Mouse (Mus musculus) stomach, postnatal 0 days (tissue): ENCODE results near the gene Mamld1. TPM values are rescaled to one million over a fixed set of nuclear protein-coding genes. Genes with fewer than 3 reads are reported as not detected.
"Not testable (repeated sequence)": the region's sequence is repeated elsewhere in the genome, so short reads cannot be mapped to it uniquely, and the experiment has no call there.

Experiments
- ATAC-seq: fragments of 200-750 bp; cut with Nextera tagmentation; 2 replicates; pipeline ENCODE4 v1.8.0; 2017; ENCODE audit not compliant: low FRiP score, low TSS enrichment
- DNase-seq: peaks from one replicate; pipeline ENCODE4 v3.0.0-alpha.2; 2016; ENCODE audit warnings: low spot score
- H3K27ac ChIP-seq: fragments of 300-500 bp; sonication (generic); replicated peaks from 2 replicates; pipeline ENCODE4 v1.5.1; 2014; ENCODE audit warnings: mild to moderate bottlenecking, control low read depth
- H3K27me3 ChIP-seq: fragments of 300-500 bp; sonication (generic); 2 replicates; pipeline ENCODE4 v1.6.1; 2014; ENCODE audit warnings: low read length; ENCODE audit not compliant: control insufficient read depth, insufficient read depth
- H3K36me3 ChIP-seq: fragments of 300-500 bp; sonication (generic); 2 replicates; pipeline ENCODE4 v1.6.1; 2014; ENCODE audit warnings: low read length, mixed read lengths; ENCODE audit not compliant: control insufficient read depth, insufficient read depth
- H3K4me1 ChIP-seq: fragments of 300-500 bp; sonication (generic); replicated peaks from 2 replicates; pipeline ENCODE4 v1.6.1; 2014; ENCODE audit warnings: antibody characterized with exemption; ENCODE audit not compliant: control insufficient read depth, insufficient read depth
- H3K4me2 ChIP-seq: fragments of 300-500 bp; sonication (generic); replicated peaks from 2 replicates; pipeline ENCODE4 v1.6.1; 2014; ENCODE audit warnings: low read depth, mild to moderate bottlenecking, control low read depth, moderate library complexity
- H3K4me3 ChIP-seq: fragments of 300-500 bp; sonication (generic); 2 replicates; pipeline ENCODE4 v1.5.1; 2014; ENCODE audit warnings: low read depth, low read length, control low read depth
- H3K9ac ChIP-seq: fragments of 300-500 bp; sonication (generic); 2 replicates; pipeline ENCODE4 v1.6.1; 2014; ENCODE audit warnings: mild to moderate bottlenecking, low read length, control low read depth, mixed read lengths
- H3K9me3 ChIP-seq: fragments of 300-500 bp; sonication (generic); 2 replicates; pipeline ENCODE4 v1.6.1; 2016; ENCODE audit warnings: low read length; ENCODE audit not compliant: control insufficient read depth
- CTCF ChIP-seq: IDR thresholded peaks from 2 replicates; pipeline ENCODE4 v1.5.1; 2016; ENCODE audit warnings: antibody characterized with exemption, low read depth, mild to moderate bottlenecking, moderate library complexity
- EP300 ChIP-seq: optimal IDR thresholded peaks from 2 replicates; pipeline ENCODE3; 2016; ENCODE audit warnings: antibody characterized with exemption
- WGBS: fragments of 180-500 bp; shearing (Covaris S2); extraction: QIAGEN DNeasy Blood & Tissue Kit; methylation state at CpG from one replicate; pipeline ENCODE4 v1.1.7; 2014; 5-methylcytosine and 5-hydroxymethylcytosine counted together
- polyA plus RNA-seq: library from polyadenylated mRNA; unstranded; fragments of >200 nt; fragmentation: Nextera tagmentation; extraction: Ambion mirVana; gene quantifications from 2 replicates; pipeline ENCODE4 v1.2.1, GENCODE M21; 2015

The Mamld1 gene
- 1.0 and 1.4 TPM in 2 replicates for polyA plus RNA-seq

- DNase-seq = peak; percentile 58
These were observed at the start of gene Mamld1 for GRCm38 (mm10) chrX:71049864-71050576. TSS of gene Mamld1 (plus strand) at chrX:71050256.

DNA sequence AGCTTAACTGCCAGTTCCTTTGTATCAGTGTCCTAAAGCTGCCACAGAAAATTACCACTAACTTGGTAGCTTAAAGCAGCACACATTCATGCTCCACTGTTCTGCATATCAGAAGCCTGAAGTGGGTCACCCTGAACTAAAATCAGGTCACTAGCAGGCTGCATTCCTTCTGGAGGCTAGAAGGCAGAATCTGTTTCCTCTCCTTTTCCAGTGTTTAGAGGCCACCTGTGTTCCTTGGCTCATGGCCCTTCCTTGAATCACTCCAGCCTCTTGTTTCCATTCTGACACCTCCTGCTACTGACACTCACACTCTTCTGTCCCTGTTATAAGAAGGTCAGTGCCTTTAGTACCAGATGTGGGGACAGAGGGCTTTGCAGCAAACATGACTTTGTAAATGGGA lies 25.3 kb upstream of the Mamld1 start:
- DNase-seq = no peak
- Histone ChIP-seq H3K4me3 (no peak overlapping the region), H3K36me3 (no peaks in the 10 kb centered on the region), H3K27me3 (no peaks in the 10 kb centered on the region), H3K27ac (no peak overlapping the region), H3K9me3 (no peaks in the 10 kb centered on the region), H3K4me2 (no peak overlapping the region), H3K9ac (no peak overlapping the region), H3K4me1 (no peaks in the 10 kb centered on the region)
- no peak for ATAC-seq
- TF ChIP-seq EP300 (no peak), CTCF (no peak)

More at GRCm38 (mm10) chrX:71049864-71050576, at the start of gene Mamld1:
- TF ChIP-seq EP300 = no peak
- peak; percentile 36; the same call in 1 of the 2 replicates for TF ChIP-seq CTCF
- H3K4me1 ChIP-seq = no peaks in the 10 kb centered on the region
- H3K4me2 ChIP-seq = peak within 1 kb of the TSS; percentile 64
- ATAC-seq = peak; percentile 69
- H3K9ac ChIP-seq = peak within 1 kb of the TSS; percentile 59
- H3K27me3 ChIP-seq = no peaks in the 10 kb centered on the region
- 23% methylated on average over 42 of the region's 50 CpGs for WGBS
- no peaks in the 10 kb centered on the region for H3K9me3 ChIP-seq
- H3K36me3 ChIP-seq = no peaks in the 10 kb centered on the region
- peak within 1 kb of the TSS; percentile 53; the same call in 1 of the 2 replicates for H3K27ac ChIP-seq
- peak within 1 kb of the TSS; percentile 51 for H3K4me3 ChIP-seq

DNA sequence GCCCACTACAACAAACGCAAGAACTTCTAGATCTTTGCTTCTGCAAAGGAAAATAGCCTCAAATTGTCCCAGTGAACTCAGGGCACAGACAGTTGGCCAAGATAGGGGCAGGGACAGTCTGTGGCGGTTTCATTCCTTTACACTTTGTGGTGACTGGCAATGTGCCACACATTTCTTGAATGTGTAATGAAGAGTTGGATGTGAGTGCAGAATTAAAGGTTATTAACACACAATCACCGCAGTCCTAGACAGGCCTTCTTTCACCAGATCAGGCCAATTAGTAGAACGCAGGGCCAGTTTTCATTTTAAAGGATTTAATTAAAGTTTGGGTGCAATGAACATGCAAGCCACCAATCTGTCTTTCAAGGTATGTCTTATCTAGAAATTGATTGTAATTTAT lies 22.0 kb upstream of the Mamld1 start:
- no peak for TF ChIP-seq CTCF
- no peak for TF ChIP-seq EP300
- 83% methylated on average over 4 of the region's 4 CpGs for WGBS
- H3K27ac ChIP-seq = no peak overlapping the region

GRCm38 (mm10) chrX:71028976-71029375 lies 21.1 kb upstream of the Mamld1 start:
- 89% methylated on average over 1 of the region's 1 CpGs for WGBS
- H3K4me3 ChIP-seq, H3K4me2 ChIP-seq, ATAC-seq, H3K36me3 ChIP-seq, DNase-seq, H3K27me3 ChIP-seq, H3K9me3 ChIP-seq, H3K9ac ChIP-seq, H3K4me1 ChIP-seq, H3K27ac ChIP-seq: not testable (repeated sequence)

More for the DNA sequence above, 22.0 kb upstream of the Mamld1 start:
- Histone ChIP-seq H3K9me3 (no peaks in the 10 kb centered on the region), H3K9ac (no peak overlapping the region), H3K4me3 (no peak overlapping the region), H3K36me3 (no peaks in the 10 kb centered on the region), H3K4me2 (no peak overlapping the region), H3K4me1 (no peaks in the 10 kb centered on the region), H3K27me3 (no peaks in the 10 kb centered on the region)
- DNase-seq (no peak), ATAC-seq (no peak)

DNA sequence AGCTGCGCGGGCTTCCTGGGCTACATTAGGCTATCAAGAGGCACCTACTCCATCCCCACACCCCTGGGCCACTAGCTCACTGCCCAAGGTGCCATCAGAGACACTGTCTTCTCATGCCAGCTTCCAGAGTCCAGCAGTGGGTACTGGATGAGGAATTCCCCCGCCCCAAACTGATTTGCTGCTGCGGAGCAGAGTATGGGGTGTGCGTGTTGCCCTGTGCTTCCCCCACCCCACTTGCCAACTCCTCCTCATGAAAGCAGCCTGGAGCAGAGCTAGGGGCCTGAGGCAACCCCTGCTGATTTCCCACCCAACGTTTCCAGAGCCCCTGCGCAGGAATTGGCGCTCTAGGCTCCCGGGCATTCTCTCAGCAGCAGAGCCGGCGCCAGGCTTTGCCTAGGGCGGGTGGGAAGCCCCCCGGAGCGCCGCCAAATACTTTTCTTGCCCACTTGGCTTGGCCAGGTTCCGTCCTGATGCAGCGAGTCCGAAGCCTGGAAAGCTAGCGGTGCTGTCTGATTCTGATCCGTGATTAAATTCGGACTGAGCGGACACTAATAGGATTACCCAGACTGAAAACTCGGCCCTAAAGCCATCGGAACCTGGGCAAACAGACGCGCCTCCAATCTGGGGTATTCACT lies 738 bp downstream of the Mamld1 start:
- Histone ChIP-seq H3K4me2 (peak overlapping the region; percentile 64), H3K27ac (peak overlapping the region; percentile 53; the same call in 1 of the 2 replicates), H3K9me3 (no peaks in the 10 kb centered on the region), H3K4me1 (no peaks in the 10 kb centered on the region), H3K4me3 (peak overlapping the region; percentile 51), H3K36me3 (no peaks in the 10 kb centered on the region), H3K9ac (peak overlapping the region; percentile 59), H3K27me3 (no peaks in the 10 kb centered on the region)
- ATAC-seq = no peak
- DNase-seq = peak; percentile 14
- 21% methylated on average over 26 of the region's 26 CpGs for WGBS
- TF ChIP-seq CTCF = no peak
- TF ChIP-seq EP300 = no peak
